Mouse (Mus musculus): ENCODE results near the gene Pex5l.

Pex5l gene

DNA sequence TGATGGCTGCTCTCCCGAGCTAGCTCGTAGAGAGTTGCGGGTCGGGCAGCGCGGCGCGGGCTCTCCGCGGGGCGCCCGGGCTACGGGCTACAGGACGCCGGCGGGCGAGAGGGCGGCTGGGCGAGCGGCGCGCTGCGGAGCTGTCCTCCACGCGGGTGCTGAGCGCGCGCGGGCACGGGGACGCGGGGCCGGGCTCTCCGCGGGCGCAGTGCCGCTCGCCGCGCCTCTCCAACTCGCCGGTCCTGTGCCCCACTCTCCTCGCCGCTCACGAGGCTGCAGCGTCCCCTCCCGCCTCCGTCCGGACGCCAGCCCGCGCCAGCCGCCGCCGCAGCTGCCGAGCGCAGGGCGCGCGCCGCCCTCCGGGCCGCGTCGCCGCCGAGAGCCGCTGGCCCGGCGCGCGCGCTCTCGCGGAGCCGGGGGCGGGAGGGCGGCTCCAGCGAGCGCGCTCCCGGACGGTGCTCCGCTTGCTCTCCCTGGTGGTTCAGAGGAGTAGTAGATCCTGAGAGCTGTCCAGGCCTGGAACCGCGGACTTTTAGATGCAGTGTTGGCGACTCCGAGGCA is at the start of gene Pex5l:
Pex5l (minus strand) TSS at position 347 of the 561 bp plus-strand sequence.
- DNase-seq (ENCODE audit: extremely low spot score, low spot score) = peak; percentile 71

DNA sequence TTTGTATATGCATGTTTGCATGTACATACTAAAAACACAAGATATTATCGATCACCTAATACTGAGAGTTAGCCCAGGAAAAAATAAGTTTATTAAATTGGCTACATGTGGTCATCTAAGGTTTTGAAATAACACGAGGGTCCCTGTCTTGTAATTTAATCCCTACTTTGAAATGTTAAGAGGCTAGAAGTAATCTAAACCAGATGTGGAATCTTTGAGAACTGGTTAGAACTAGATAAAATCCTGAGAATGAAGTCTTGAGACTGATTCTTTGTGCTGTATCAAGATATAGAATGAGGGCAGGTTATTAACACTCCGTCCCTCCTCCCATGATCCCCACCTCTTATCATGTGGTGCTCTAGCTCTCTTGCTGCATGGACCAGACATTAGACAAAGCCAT is 22.1 kb upstream of the Pex5l start:
- DNase-seq (ENCODE audit: extremely low spot score, low spot score) = no peak

DNA sequence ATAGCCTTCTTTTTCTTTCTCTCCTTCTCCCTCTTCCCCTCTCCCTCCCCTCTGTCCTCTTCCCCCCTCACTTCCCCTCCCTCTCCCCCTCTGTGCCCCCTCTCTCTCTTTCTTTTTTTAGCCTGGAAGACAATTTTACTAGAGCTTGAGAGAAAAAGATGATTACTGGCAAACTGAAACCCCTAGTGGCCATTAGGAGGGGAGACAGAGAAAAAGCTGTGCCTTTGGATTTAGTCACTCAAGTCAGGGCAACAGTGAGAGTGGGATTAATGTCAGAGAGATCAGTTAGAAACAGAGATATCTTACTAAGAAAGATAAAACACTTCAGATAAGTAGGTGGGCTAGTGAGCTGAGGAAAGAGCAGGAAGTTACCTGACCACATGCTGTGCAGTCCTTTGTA is 20.8 kb upstream of the Pex5l start:
- DNase-seq (ENCODE audit: extremely low spot score, low spot score) = no peak

DNA sequence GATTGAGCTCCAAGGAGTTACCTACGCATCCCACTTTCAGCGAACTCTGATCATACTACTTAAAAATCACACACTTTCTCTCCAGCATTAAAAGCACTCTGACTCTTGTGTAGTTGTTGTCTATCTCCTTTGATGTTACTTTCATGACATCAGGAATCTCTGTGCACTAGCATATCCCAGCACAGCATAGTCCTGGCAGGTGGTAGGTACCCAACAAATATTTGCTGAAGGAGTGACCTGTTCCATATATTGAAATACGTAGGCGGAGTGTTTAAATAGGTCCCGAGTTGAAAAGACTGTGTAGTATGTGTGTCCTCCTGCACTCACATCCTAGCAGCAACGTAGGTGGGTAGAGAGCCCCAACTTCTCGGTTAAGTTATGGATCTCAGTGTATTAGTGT is 545 bp upstream of the Pex5l start:
- no peak for DNase-seq (ENCODE audit: extremely low spot score, low spot score)

DNA sequence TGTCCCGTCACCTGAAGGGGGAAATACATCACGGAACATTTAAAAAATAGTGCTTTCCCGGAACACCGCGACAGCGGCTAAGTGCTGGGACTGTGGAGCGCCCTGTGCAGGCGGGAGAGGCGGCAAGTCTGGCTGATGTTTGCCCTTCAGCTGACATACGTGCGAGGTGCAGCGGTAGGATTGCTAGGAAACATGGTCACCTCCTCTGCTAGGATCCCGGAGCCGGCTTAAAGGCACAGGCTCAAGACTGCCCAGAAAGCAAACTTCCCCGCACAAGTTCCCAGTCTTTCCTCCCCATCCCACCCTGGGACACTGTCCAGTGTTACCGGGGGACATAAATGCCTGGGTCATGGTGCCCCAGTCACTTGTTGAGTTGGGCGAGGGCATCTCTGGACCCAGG is 649 bp downstream of the Pex5l start:
- DNase-seq (ENCODE audit: extremely low spot score, low spot score) = no peak

DNA sequence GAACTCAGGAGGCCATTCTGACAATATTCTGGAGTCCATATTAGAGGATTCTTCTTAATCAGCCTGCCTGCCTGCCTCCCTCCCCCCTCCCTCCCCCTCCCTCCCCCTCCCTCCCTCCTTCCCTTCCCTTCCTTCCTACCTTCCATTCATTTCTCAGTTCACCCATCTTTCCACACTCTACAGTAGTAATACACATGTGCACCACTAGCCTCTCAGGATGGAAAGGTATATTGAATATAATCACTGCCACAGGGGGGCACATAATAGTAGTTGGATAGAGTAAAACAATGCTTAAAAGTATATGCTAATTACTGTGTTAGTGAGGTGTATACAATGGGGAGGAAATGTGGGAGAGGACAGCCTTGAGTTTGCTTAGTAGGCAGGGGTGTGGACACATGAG is 13.1 kb downstream of the Pex5l start:
- no peak for DNase-seq (ENCODE audit: extremely low spot score, low spot score)

DNA sequence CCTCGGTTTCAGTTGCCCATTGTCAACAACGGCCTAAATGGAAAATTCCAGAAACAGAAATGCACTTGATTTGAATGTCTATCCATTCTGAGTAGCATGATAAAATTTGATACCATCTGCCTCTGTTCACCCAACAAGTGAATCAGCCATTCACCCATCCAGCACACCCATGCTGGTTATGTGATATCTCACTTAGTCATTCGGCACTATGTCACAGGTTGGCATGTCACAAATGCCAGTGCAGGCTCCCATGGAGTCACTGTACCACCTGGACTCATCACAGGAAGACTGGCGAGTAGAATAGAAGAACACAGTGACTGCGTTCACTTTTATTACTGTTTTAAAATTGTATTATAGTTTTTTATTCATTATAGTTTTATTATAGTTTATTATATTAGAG is 18.3 kb downstream of the Pex5l start:
- no peak for DNase-seq (ENCODE audit: extremely low spot score, low spot score)

DNA sequence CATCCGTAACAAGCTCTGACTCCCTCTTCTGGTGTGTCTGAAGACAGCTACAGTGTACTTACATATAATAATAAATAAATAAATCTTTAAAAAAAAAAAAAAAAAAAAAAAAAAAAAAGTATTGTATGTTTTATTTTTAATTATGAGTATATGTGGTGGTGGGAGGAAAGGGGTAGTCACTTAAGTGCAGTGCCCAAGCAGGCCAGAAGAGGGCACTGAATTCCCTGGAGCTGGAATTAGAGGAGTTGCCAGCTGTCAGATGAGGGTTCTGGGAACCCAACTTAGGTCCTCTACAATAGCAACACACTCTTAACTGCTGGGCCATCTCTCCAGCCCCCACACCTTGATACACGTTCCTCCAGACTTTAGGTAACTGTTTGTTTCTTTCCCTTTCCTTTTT is 37.3 kb downstream of the Pex5l start:
- DNase-seq (ENCODE audit: extremely low spot score, low spot score) = no peak

DNA sequence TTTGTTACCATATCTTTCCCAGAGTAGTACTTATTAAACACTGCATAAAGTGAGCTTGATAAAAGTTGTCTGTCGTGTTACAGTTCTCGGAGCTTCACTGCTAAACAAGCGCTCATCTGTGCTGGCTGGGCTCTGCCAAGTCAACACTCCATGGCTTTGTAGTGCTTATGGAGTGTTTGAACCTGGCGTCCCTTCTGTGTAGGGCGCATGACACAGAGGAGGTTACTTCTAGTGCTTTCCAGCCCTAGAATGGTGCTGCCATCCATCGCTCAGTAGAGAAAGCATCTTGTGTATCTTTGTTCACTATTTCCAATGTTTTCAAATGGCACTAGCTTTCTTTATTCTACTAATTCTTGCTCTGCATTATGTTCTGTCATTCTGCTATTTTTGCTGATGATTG is 39.5 kb downstream of the Pex5l start:
- no peak for DNase-seq (ENCODE audit: extremely low spot score, low spot score)

DNA sequence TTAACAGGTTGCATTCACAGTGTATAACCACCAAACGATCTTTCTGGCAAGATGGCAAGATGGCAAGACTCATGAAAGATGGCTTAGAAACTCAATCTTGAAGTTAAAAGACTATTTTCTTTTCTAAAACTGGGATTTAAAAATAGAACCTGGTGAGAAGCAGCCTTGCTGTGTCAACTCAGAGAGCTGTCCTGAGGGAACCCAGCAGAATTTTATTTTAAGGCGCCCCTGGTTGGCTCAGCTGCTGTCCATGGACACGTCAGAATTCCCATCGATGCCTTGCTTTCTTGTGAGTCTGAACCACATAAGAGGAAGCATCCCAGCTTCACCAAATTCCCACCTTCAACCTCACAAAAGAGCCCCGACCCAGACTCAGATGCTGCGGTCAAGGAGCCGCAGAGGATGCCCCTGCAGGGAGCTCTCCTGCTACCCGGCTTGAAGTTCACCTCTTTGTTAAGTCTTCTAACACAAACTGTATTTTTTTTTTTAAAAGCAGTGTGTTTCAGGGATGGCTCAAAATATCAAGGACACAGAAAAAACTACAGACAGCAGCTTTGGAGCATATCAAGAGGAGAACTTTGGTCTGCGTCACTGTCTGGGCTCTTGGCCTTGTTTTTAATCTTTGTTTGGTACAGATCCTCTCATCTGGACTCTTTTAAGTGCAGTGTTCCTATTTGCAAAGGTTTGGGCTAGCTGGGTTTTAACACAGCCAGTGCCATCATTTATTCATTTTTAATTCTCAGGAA is 44.3 kb downstream of the Pex5l start:
- no peak for DNase-seq (ENCODE audit: extremely low spot score, low spot score)

DNA sequence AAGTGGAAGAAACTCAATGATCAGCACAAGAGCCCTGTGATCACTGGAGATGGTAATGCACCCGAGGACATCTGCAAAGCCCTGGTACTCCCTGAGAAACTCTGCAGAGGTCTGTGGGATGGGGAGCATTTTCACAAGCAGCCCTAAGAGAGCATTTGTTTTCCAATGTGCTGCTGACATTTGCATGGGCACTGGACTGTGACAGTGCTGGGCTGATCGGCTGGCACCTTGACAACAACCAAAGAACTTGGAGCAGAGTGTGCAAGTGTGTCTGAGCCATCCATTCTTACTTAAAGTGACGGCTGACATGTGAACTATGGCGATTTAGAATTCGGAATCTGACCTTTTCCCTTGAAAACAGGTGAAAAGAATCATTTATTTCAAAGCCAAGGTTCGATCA is 49.4 kb downstream of the Pex5l start:
- no peak for DNase-seq (ENCODE audit: extremely low spot score, low spot score)

DNA sequence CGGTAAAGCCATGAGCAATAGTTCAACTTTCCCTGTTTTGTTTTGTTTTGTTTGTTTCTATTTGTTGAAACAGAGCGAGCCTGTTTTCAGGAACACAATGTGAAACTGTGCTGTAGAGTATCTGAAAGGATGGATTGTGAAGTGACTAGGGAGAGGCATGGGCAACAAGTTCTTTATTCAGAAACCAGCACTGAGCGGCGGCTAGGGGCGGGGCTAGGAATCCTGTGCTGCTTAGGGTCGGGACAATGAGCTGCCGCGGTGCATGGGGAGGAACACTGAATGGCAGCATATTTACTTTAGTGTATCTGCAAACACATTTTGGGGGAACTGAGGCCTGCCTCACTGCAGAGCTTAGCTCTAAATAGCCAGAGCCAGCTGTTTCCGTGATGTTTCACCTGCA is 53.0 kb downstream of the Pex5l start:
- DNase-seq (ENCODE audit: extremely low spot score, low spot score) = peak; percentile 30

DNA sequence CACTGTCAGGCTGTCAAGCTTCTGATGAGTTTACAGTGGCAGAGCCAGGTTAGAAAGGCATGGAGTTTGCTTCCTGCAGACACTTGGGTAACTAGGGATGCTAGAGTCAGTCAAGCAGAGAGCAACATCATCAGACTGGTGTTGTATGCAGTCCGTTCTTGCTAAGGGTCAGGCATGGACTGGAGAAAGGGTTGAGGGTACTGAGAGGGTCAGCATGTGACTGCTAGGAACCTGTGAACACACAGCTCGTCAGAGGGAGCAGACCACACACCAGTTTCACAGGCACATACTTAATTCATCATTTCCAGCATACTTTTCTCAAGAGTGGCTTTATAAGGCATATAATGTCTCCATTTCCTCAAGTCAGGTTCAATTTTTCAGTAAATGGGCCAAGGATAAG is 53.6 kb downstream of the Pex5l start:
- no peak for DNase-seq (ENCODE audit: extremely low spot score, low spot score)

DNA sequence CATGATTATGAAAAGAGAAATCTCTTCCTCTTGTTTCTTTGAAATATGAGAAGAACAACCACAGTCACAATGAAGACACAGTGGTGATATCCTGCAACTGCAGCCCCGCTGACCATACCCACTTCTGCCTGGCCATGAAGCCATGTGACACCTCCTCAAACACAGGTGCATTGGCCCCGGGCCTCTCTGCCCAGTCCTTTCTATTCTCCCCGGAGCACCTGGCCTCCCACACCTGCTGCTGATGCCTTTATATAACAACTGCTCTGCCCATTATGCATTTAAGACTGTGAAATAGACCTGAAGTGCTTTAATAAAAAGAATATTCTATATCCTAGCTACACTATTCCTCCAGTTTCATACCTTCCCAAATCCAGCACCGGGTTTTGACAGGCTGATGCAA is 54.8 kb downstream of the Pex5l start:
- no peak for DNase-seq (ENCODE audit: extremely low spot score, low spot score)

DNA sequence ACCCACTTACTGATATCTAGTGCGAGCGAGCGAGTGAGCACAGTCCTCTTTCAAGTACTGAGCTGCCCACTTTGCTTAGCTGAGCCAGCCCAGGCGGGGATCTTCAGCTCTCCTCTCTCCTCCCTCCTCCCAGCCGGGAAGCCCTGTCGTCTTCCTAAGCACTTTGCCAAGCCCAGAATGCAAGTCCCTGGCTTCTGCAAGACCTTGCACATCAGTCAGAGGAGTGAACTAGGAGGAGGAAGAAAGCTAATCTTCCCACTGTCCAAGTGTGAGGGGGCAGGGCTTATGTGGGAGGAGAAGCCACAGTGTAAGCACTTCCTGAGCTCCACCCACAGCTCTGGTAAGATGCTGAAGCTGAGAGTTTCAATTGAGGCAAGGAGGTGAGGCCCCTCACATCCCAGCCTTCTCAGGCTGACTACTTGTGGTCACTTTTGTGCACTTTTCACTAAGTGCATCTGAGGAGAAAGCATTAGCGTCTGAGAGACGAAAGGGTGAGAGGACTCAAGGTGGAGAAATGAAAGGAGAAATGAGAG is 60.2 kb downstream of the Pex5l start:
- no peak for DNase-seq (ENCODE audit: extremely low spot score, low spot score)

DNA sequence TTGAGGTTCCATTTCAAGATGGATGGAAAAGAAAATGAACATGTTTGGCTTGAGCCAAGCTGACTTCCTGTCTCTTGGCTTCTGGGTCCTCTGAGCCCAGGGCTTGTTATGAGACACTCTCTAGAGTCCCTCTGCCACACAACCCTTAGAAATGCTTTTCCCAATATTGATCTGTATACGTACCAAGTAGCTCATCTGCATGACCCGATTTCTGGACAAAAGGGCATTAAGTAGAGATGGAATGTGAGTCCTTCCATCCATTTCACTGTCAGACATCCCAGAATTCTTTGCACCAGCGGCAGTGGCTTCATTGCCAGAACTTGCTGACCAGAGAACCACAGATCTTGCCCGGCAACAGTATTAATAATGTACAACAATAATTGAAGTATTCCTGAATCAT is 61.3 kb downstream of the Pex5l start:
- no peak for DNase-seq (ENCODE audit: extremely low spot score, low spot score)

DNA sequence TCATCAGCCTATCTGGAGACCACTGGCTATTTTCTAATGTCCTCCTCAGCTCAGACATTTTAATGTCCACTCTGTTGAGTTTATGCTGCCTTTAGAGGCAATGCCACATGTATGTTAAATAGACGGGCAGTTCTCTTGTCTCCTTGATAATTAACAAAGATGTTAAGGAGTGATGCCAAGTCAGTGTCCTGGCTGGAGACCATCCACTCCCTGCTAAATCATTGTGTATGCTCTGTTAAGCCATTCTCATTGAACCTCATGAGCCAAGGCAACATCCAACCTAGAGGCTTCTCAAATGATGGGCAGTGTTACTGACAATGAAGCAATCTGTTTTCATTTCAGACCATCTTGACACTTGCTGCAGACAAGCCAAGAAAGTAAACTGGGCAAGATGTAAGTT is 63.4 kb downstream of the Pex5l start:
- DNase-seq (ENCODE audit: extremely low spot score, low spot score) = no peak

DNA sequence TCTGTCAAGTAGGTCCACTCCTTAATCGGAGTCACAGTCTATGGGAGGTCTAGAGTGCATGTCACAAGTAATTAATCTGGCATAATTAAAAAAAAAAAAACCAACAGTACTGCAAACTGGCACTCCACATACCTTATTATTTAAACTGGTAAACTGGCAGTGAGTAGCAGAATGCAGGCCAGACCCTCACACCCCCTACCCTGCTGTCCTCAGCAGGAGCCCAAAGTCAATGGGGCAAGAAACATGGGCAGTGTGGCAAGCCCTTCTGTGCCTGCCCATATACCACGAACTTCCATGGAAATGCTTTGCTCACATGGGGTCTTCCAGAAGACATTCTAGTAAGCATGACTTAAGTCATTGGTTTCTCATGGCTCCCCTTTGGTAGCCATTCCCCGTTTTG is 63.9 kb downstream of the Pex5l start:
- DNase-seq (ENCODE audit: extremely low spot score, low spot score) = no peak

DNA sequence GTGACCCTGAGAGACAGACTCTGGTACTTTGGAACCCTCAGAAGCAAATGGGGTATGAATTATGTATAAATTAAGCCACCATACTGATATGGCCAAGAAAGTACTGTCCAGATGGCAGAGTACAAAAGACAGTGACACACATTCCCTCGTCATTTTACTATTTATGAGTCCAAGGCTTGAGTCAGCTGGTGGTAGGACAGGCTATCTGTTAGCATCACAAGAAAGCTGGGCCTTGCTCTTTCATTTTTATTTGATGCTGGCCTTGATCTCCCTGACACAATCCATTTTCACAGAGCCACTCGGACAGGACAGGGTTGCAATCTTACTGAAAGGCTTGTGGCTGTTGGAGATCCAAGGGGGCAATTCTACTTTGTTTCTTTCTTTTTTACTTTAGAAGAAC is 67.4 kb downstream of the Pex5l start:
- DNase-seq (ENCODE audit: extremely low spot score, low spot score) = no peak

DNA sequence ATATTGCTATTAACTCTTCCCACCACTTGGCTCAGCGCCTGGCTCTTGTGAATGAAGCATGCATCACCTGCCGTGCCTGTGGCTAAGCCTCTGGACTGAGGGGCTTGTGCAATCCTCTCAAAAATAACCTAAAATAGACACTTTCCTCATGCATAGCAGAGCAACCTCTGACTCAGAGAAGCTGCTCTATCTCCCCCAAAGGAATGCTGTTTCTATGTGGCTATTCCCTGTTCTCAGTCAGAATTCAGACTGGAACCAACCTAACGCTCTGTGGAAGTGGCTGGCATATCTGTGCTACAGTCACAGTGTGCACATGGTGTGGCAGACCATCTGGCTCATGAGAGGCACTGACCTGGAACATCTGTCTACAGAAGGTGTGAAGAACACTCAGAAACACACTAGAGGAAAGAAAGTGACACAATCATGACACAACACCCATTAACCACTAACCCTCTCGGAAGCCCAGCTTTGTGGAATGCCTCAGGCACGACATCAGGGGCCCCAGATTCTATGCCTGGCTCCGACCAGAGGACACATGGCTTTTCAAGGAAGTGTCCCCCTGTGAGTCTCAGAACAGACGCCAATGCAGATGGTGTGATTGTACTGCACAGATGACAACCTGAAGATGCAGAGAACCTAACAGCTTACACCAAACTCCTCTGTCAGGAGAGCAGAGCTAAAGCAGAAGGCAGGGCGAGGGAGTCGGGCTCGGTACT is 68.6 kb downstream of the Pex5l start:
- no peak for DNase-seq (ENCODE audit: extremely low spot score, low spot score)

DNA sequence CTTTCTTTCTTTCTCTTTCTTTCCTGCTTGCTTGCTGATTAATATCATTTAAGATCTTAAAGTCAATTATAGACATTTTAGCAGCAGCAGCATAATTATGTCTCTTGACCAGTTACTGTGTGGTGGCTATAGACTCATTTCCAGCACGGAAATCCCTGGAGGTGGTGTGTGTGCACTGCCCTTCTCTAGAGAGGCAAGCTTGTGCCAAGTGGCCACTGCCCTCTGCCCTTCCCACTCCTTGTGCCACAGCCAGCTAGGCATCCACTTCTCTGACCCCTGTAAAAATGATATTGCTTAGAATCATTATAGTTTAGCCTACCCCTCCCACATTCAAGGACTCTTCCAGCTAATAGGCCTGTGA is 69.2 kb downstream of the Pex5l start:
- no peak for DNase-seq (ENCODE audit: extremely low spot score, low spot score)

DNA sequence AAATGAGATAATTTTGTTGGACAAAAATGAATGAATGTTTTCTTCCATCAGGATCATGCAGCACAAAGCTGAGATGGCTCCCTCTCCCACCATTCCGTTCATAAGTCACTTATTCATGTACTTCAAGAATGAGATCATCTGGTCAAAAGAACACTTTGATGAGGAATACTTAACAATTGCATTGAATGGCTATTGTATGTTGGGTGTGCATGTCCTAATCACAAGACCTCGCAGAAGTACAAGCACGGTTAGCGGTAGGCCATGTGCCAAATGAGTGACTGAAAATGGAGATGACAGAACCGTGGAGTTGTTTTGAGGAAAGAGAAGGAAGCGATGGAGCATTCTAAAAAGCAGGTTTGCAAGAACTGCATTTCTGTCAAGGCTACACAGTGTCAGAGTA is 72.3 kb downstream of the Pex5l start:
- no peak for DNase-seq (ENCODE audit: extremely low spot score, low spot score)

DNA sequence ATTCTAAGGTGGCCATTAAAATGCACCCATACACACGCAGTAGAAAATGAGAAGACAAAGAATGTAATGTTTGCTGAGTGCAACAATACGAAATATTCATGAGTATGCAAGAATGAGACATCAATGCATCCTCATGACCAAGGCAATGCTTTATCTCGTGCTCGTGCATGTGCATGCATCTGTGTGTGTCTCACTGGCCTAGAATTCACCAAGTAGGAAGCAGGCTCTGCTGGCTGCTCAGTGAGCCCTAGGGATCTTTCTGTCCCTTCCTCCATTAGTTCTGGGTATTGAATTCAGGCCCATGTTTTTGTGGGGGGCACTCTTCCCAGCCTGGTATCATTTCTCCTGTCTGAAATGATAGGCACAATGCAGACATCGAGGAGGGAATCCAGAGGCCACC is 74.9 kb downstream of the Pex5l start:
- no peak for DNase-seq (ENCODE audit: extremely low spot score, low spot score)
